Mouse (Mus musculus) c-Kit-positive CD71-negative TER-119-negative erythroid progenitor cells, embryonic 14.5 days (primary cell): Measurements from ENCODE around the gene Tfb1m.

ENCODE experiments used
- DNase-seq: peaks from one replicate; pipeline ENCODE4 v3.0.0-alpha.2; 2013; ENCODE audit warnings: low read depth

Tfb1m gene

DNA sequence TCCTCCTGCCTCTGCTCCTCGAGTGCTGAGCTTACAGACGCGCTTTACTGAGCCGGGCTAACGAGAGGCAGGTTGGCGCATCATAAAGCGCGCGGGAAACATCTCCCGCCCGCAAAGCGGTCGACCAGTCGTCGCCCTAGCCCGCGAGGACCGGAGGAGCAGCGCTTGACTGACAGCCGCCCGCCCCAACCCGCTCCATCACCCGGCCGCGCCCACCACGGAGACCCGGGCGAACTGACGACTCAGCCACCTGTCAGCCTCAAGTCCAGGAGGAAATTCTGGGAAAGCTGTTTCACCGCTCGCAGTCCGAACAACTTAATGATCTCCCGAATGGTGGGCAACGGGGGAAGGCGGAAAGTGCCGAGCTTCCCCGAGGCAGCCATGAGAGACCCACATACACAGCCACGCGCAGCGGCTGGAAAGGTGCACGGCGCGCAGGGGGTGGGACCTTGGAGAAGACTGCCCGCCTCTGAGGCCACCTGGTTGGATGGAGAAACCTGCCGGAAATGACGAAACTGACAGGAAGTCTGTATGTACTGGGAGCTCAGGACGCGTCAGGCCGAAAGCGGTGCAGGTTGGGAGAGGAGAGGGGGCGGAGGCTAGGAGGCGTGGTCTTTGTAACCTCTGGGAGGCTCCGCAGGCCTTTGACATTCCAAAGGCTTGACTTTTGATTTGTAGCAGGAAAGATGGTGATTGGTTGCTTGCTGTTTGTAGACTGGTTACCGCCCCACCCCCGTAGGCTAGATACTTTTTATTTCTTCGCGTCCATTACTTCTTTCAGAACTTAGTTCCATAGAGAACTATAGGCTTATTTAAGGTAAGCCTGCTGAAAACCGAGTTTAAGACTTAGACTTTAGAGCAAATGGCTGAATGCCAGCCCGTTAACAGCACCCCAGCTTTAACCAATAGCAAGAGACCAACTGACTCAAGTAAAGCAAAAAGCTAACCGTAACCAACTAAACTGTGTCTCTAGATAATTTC lies at the start of gene Tfb1m:
Gene Tfb1m (minus strand): TSS at position 451 of the 981 bp plus-strand sequence.
- DNase-seq = peak; percentile 96

DNA sequence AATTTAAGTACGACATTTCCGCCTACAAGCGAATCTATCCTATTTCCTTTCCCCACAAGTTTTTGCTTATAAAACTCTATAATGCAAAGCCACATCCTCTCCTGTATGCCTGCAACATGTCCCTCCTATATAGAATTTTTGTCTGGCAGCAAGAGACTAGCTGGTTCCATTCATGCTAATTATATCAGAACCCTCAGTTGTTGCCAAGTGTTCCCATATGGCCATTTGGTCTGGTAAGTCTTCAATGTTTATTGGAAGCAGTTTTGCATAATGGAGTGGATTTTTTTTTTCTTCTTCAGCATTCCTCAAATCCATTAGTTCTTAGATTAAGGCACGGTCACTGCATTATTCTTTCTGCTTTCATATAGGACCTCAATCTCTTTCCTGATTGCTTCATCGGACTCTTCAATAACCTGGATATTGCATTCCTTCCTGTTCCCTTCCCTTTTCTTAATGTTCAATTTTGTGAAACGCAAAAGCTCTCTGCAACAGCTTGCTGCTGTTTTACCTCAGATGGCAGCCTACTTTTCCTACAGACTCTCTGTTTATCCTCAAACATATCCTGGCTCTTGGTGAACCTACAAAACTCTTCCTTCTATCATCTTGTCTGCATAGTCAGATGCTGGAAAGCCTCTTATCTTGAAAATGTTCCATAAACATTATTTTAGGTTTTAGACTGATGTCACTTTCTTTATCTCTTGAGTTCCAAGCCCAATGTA lies 45.5 kb upstream of the Tfb1m start:
- DNase-seq = no peak

DNA sequence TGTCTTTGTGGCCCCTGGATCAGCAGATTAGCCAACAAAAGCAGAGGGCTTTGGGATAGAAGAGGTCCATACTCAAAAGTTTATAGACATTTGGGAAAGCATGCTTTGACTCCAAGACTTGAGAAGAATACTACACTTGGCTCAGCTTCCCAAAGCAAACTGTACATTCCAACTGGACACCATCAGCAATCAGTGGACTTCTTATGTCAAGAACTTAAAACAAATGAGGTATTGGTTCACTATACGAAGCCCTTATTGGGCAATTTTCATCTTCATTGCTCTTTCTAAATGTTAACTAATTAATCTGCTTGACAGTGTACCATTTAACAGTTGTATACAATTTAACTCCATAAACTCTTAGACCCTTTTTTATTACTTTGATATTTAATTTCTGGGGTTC lies 40.8 kb upstream of the Tfb1m start:
- DNase-seq = no peak

GRCm38 (mm10) chr17:3597866-3598265 lies 40.3 kb upstream of the Tfb1m start:
- no peak for DNase-seq

- no peak for DNase-seq
These were observed 39.5 kb upstream of the Tfb1m start for GRCm38 (mm10) chr17:3597130-3597529.

- peak; percentile 47 for DNase-seq
These were observed 13.3 kb upstream of the Tfb1m start for GRCm38 (mm10) chr17:3570876-3571275.

GRCm38 (mm10) chr17:3562405-3562804 lies 4.8 kb upstream of the Tfb1m start:
- DNase-seq = no peak

DNA sequence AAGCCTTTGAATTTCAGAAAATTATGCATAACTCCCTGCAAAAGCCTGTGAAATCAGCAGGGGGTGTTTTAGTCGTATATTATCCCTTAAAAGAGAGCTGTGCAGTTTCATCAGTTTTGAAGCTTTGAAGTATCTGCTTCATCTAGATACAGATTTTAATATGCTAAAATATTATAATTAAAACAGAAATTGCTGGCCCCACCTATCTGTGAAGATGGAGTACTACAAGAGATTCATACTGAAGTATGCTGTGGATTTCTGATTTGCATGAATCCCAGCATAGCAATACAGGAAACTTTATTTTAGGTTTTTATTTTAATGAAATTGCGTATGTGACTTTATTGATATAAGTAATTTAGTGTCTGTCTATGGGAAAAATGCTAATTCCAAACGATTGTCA lies 3.0 kb upstream of the Tfb1m start:
- DNase-seq = no peak

- no peak for DNase-seq
These were observed 832 bp upstream of the Tfb1m start for GRCm38 (mm10) chr17:3558356-3558870.

DNA sequence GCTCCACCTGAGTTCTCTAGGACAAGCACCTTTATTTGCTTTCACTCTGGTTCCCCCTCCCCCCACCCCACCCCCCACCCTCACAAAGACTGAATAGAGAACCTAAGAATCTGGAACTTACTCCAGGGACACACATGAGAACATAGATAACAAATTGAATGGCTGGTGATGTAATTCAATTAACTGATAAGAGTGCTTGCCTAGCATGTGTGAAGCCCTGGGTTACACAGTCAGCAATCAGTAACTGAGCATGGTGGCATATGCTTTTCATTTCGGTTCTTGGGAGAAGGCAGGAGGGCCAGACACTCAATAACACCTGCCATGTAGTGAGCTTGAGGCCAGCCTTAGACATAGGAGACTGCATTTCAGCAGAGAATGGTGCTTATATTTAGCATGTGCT lies 1.3 kb downstream of the Tfb1m start:
- DNase-seq = no peak

DNA sequence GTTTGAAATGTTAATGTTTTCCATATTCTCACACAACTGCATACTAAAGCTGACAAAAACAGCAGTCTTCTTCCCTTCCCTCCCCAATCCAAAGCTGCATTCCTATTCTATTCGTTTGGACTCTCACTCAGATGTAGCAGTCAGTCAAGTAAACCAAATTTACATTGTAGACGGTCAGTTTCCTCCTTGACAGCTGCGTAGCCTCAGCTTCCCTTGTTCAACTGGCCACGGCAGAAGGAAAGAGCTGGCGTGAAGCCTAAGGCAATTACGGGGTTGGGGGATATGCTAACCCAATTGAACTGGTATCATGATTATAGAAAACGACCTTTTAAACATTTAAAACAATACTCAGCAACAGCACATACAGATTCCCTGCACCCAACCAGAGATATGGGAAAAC lies 9.9 kb downstream of the Tfb1m start:
- DNase-seq = no peak

- DNase-seq = no peak
These were observed 16.5 kb downstream of the Tfb1m start for GRCm38 (mm10) chr17:3541033-3541432.

- DNase-seq = no peak
These were observed 17.3 kb downstream of the Tfb1m start for GRCm38 (mm10) chr17:3540304-3540703.

DNA sequence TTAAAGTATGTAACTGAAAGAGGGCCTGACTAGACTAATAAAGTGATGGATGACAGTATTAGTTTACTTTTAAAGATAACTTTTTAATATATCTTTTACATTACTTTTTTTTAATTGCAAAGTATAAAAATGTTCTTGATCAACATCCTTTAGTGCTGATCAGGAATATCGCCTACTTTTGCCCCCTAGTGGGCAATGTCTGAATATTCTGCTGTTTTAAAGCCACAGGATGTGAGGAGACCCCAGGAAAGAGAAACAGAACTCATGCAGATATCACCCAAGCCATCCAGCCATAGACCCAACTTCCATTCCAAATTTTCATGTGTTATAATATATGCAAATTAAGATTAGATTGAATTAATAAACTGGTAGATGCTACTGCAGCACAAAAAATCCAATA lies 24.2 kb downstream of the Tfb1m start:
- no peak for DNase-seq

GRCm38 (mm10) chr17:3532254-3532653 lies 25.3 kb downstream of the Tfb1m start, which contains the start of gene Cldn20:
Gene Cldn20, plus strand, starts transcription at chr17:3532554.
- DNase-seq = no peak

DNA sequence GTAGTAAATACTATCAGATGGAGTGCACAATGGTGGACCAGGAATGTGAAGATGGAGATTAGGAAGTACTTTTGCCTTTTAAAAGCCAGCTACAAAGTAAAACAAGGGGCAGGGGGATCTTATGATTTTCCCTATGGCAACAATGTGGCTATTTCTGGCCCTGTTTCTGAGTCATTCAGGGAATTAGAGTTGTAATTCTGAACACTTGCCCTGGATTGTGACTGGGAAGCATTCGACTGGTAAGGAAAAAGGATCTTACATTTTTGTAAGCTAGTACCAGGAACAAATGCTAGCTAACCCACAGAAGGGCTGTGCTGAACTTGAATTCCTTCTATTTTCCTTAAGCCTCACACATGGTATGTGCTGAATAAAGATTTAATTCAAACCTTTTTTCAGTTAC lies 25.9 kb downstream of the Tfb1m start:
- no peak for DNase-seq

- no peak for DNase-seq
These were observed 27.0 kb downstream of the Tfb1m start for GRCm38 (mm10) chr17:3530549-3530948.

DNA sequence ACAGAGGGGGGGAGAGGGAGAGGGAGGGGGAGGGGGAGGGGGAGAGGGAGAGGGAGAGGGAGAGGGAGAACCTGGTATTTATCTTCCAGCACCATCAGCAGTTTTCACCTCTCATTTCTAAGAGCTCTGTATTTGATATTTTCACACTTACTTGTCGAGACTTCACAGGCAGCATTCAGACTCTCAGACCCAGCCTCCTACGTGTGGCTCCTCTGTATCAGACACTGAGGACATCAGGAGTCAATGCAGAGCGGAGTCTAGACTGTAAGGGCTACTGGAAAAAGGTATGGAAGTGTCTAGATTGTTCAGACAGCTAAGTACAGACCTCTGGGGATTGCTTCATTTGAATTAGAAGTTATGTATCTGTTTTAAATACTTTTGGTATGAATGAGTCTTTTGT lies 28.1 kb downstream of the Tfb1m start:
- no peak for DNase-seq

DNA sequence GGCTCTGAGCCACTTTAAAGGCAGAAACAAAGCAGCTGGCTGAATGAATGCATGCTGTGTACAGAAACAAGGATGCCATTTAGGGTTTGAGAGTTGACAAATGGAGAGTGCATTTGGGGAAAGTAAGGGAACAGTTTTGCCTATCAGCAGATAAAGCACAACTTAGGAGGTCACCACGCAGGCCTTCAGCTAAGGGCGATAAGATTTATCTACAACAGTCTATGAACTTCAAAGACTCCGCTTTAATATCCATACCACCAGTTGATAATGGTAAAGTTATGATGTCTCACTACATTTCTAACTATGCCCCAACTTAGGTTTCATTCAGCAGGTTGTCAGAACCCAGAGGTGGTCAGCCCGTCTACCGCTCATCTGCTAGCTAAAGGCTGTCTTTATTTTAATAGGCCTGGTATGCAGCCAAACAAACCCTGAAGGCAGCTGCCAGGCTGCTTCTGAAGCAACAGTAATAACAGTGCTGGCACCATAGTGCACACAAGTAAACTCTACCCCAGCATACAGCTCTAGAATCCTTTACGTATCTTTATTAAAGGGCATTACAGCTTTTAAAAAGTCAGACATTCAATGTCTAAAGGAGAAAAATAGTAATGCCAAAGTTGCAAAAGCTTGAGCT lies 29.6 kb downstream of the Tfb1m start:
- no peak for DNase-seq

DNA sequence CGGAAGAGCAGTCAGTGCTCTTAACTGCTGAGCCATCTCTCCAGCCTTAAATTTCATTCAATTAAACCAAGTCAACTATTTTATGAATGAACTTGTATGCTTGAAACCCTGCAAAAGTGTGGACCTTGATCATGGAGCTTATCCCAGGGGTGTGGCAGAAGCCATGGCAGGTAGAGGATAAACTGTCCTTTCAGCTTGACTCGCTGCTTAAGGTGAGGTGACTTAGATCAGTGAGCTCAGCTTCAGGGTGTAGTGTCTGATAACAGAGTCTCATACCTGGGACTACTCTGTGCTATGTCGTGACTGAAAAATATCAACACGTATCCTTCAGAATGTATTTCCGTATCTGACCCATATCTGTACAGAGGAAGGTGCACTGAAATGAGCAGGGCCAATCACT lies 37.2 kb downstream of the Tfb1m start:
- DNase-seq = no peak

- DNase-seq = no peak
These were observed 41.2 kb downstream of the Tfb1m start for GRCm38 (mm10) chr17:3516406-3516805.

DNA sequence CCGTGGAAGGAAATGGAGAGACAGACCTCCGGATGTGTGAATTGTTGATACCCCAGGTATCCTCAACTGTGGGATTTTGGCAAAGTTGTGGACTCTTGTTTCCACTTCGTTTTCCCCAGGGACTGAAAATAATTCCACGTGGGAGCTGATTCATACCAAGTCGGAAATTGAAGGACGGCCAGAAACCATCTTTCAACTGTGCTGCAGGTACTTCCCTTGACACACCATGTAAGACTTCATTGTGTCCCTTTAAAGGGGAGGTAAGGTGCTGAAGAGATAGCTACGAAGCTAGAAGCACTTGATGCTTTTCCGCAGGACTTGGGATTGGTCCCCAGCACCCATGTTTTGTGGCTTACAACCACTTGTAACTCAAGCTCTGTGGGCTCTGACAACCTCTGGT lies 41.7 kb downstream of the Tfb1m start:
- DNase-seq = no peak
